Mouse (Mus musculus) myocyte (in vitro differentiated cells): Measurements from ENCODE around the gene Rexo1. TPM values are rescaled to one million over a fixed set of nuclear protein-coding genes. Genes with fewer than 3 reads are reported as not detected.

Experiments
- H3K27me3 ChIP-seq: one replicate; pipeline ENCODE4 v1.6.1; 2011; ENCODE audit not compliant: control insufficient read depth, insufficient read depth, insufficient read length
- H3K36me3 ChIP-seq: one replicate; pipeline ENCODE4 v1.6.1; 2011; ENCODE audit not compliant: control insufficient read depth, insufficient read depth
- H3K4me2 ChIP-seq: one replicate; pipeline ENCODE4 v1.6.1; 2011; ENCODE audit warnings: low read depth, control low read depth
- H3K4me3 ChIP-seq: one replicate; pipeline ENCODE4 v1.5.1; 2011; ENCODE audit warnings: mild to moderate bottlenecking, control low read depth, moderate library complexity
- H3K79me2 ChIP-seq: one replicate; pipeline ENCODE4 v1.6.1; 2011; ENCODE audit not compliant: control insufficient read depth, insufficient read depth
- H3ac ChIP-seq: one replicate; pipeline ENCODE4 v1.6.1; 2011; ENCODE audit not compliant: control insufficient read depth, insufficient read length
- CEBPB ChIP-seq: IDR thresholded peaks from 2 replicates; pipeline ENCODE4 v1.6.1; 2011; ENCODE audit warnings: mild to moderate bottlenecking, moderate library complexity; ENCODE audit not compliant: poor library complexity, insufficient read depth, severe bottlenecking
- E2F4 ChIP-seq: IDR thresholded peaks from one replicate; pipeline ENCODE4 v1.6.1; 2011; ENCODE audit warnings: mild to moderate bottlenecking, control low read depth, moderate library complexity; ENCODE audit not compliant: insufficient read depth
- MAX ChIP-seq: IDR thresholded peaks from one replicate; pipeline ENCODE4 v1.6.1; 2011; ENCODE audit warnings: low read depth, mild to moderate bottlenecking, control low read depth
- MYOD1 ChIP-seq, 3 experiments: IDR thresholded peaks; one replicate each; pipeline ENCODE4 v1.6.1; 2011; ENCODE audit warnings: control low read depth in 2 of 3, low read depth in 2 of 3, mild to moderate bottlenecking in 2 of 3, moderate library complexity in 1 of 3; ENCODE audit not compliant: insufficient read length in 2 of 3, control insufficient read depth in 1 of 3
- MYOG ChIP-seq, 3 experiments: IDR thresholded peaks; one replicate each; pipeline ENCODE4 v1.6.1; 2011; ENCODE audit warnings: control low read depth in 2 of 3, low read depth in 2 of 3, mild to moderate bottlenecking in 2 of 3; ENCODE audit not compliant: insufficient read length in 2 of 3, control insufficient read depth in 1 of 3, insufficient read depth in 1 of 3
- POLR2A ChIP-seq: IDR thresholded peaks from one replicate; pipeline ENCODE4 v1.6.1; 2011; ENCODE audit warnings: low read depth, mild to moderate bottlenecking, control low read depth, moderate library complexity; ENCODE audit not compliant: insufficient read length
- POLR2AphosphoS2 ChIP-seq: IDR thresholded peaks from one replicate; pipeline ENCODE4 v1.6.1; 2011; ENCODE audit warnings: low read depth, control low read depth; ENCODE audit not compliant: insufficient read length
- REST ChIP-seq: IDR thresholded peaks from one replicate; pipeline ENCODE4 v1.6.1; 2011; ENCODE audit warnings: mild to moderate bottlenecking, control low read depth, moderate library complexity; ENCODE audit not compliant: insufficient read depth, insufficient read length
- SRF ChIP-seq: IDR thresholded peaks from one replicate; pipeline ENCODE4 v1.6.1; 2011; ENCODE audit warnings: low read depth; ENCODE audit not compliant: control insufficient read depth, insufficient read length
- TCF12 ChIP-seq: IDR thresholded peaks from one replicate; pipeline ENCODE4 v1.6.1; 2011; ENCODE audit warnings: mild to moderate bottlenecking, control low read depth; ENCODE audit not compliant: poor library complexity, insufficient read depth, severe bottlenecking
- TCF3 ChIP-seq: IDR thresholded peaks from one replicate; pipeline ENCODE4 v1.6.1; 2011; ENCODE audit warnings: low read depth, control low read depth; ENCODE audit not compliant: insufficient read length
- USF1 ChIP-seq: IDR thresholded peaks from one replicate; pipeline ENCODE4 v1.6.1; 2011; ENCODE audit warnings: low read depth, mild to moderate bottlenecking, control low read depth, moderate library complexity
- polyA plus RNA-seq: library from polyadenylated mRNA; unstranded; fragments of >200 nt; fragmentation: generic; extraction: Trizol; gene quantifications from one replicate; pipeline ENCODE4 v1.2.1, GENCODE M21; 2012; ENCODE audit warnings: missing spikeins

Gene Rexo1
- polyA plus RNA-seq, 1 experiment: 18.8 TPM

DNA sequence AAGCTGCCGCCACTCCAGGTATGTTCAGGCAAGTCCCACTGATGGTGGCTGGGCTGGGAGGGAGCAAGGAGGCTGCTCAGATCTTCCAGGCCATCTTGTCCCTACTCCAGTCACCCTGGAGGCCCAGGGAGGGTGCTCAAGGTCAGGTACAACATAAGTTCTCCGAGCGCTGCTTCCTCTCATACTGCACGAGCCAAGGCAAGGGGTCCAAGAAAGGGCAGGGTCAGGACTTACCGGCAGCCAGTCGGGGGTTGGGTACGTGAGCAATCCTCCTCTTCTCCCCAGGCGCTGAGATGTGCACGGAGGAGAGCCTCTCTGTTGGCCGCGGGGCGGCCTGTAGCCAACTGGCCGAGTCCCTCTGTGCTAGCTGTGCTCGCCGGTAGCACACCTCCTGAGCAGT is 13.8 kb downstream of the Rexo1 start:
- TF ChIP-seq TCF3 (no peak), MAX (no peak), E2F4 (no peak), MYOD1 (IDR thresholded peaks at IDR 0.05; ENCODE audit: control insufficient read depth in 1 of 3, insufficient read length in 2 of 3, low read depth in 2 of 3) (no peak), CEBPB (no peak), USF1 (no peak), POLR2AphosphoS2 (no peak), MYOG (IDR thresholded peaks at IDR 0.05; ENCODE audit: control insufficient read depth in 1 of 3, insufficient read depth in 1 of 3, insufficient read length in 2 of 3, low read depth in 2 of 3) (no peak), POLR2A (no peak)
- no peak overlapping the region for H3K4me3 ChIP-seq
- no peaks in the 10 kb centered on the region for H3K79me2 ChIP-seq
- H3ac ChIP-seq: no peak overlapping the region
- no peaks in the 10 kb centered on the region for H3K27me3 ChIP-seq
- H3K4me2 ChIP-seq: no peak overlapping the region
- H3K36me3 ChIP-seq: peaks cover 12% of the 10 kb centered on the region

DNA sequence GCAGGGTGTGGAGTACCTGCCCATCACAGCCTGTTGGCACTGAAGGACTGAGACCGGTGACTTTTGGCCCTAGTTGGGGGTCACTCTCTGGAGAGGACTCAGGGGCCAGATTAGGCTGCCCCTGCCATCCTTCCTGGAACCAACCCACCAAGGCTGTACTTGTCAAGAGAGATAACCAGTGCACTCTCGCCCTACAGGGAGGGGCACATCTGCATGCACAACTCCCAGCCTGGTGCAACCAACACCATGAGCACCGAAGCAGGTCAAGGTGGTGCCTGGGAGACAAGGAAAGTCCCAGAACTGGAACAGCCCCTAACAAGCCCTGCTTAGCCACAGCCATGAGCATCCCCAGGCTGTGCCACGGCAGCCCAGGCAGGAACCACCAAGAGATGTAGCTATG is 14.4 kb downstream of the Rexo1 start:
- H3K36me3 ChIP-seq: peaks cover 12% of the 10 kb centered on the region
- no peak overlapping the region for H3ac ChIP-seq
- H3K4me2 ChIP-seq: no peak overlapping the region
- TF ChIP-seq TCF12 (no peak), MYOG (IDR thresholded peaks at IDR 0.05; ENCODE audit: control insufficient read depth in 1 of 3, insufficient read depth in 1 of 3, insufficient read length in 2 of 3, low read depth in 2 of 3) (no peak), SRF (no peak), POLR2AphosphoS2 (no peak), REST (no peak), TCF3 (no peak), E2F4 (no peak), POLR2A (no peak), CEBPB (no peak), USF1 (no peak)
- no peaks in the 10 kb centered on the region for H3K79me2 ChIP-seq
- no peaks in the 10 kb centered on the region for H3K27me3 ChIP-seq
- no peak overlapping the region for H3K4me3 ChIP-seq

DNA sequence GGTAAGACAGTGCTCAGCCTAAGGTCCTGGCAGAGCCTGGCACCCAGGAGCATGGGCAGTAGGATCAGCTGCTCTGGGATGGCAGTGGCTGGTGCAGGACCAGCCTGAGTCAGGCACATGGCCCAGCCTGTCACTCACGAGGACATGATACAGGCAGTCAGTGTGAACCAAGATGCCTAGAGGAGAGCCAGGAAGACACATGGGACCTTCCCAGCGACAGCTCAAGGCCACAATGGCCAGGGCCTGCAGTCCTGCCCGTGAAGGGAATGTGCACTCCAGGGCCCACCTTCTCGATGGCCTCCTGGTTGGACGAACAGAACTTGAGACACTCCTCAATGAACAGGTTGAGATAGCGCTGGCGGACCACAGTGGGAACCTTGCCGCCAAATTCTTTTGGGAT is 15.8 kb downstream of the Rexo1 start:
- Histone ChIP-seq H3K79me2 (no peaks in the 10 kb centered on the region), H3ac (no peak overlapping the region), H3K4me3 (no peak overlapping the region), H3K4me2 (no peak overlapping the region), H3K36me3 (peaks cover 12% of the 10 kb centered on the region), H3K27me3 (no peaks in the 10 kb centered on the region)
- no peak for TF ChIP-seq REST
- TF ChIP-seq SRF: no peak
- TF ChIP-seq E2F4: no peak
- no peak for TF ChIP-seq TCF3
- no peak for TF ChIP-seq POLR2AphosphoS2
- no peak for TF ChIP-seq CEBPB
- TF ChIP-seq USF1: no peak
- no peak for TF ChIP-seq TCF12
- no peak for TF ChIP-seq MYOD1 (IDR thresholded peaks at IDR 0.05; ENCODE audit: control insufficient read depth in 1 of 3, insufficient read length in 2 of 3, low read depth in 2 of 3)
- no peak for TF ChIP-seq MYOG (IDR thresholded peaks at IDR 0.05; ENCODE audit: control insufficient read depth in 1 of 3, insufficient read depth in 1 of 3, insufficient read length in 2 of 3, low read depth in 2 of 3)
- no peak for TF ChIP-seq MAX

DNA sequence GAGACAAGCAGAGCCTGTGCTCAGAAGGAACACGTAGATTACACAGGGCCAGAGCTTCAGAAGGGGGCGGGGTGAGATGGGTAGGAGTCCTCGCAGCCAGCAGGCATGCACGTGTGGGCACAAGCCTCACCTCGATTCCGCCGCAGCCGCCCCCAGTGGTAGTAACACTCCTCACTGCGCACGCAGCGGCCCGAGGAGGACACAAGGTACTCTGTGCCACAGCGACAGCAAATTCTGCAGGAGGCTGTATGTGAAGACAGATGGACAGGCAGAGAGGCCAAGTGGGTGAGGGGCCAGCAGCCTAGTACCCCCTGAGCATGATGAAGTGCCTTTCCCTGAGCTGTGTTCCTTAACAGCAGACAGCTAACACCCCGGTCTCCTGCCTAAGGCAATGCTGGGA is 17.5 kb downstream of the Rexo1 start:
- no peak overlapping the region for H3K4me2 ChIP-seq
- H3K27me3 ChIP-seq: no peaks in the 10 kb centered on the region
- H3ac ChIP-seq: no peak overlapping the region
- no peak for TF ChIP-seq MYOG (IDR thresholded peaks at IDR 0.05; ENCODE audit: control insufficient read depth in 1 of 3, insufficient read depth in 1 of 3, insufficient read length in 2 of 3, low read depth in 2 of 3)
- no peak for TF ChIP-seq USF1
- no peak for TF ChIP-seq TCF3
- TF ChIP-seq E2F4: no peak
- TF ChIP-seq TCF12: no peak
- TF ChIP-seq MAX: no peak
- TF ChIP-seq POLR2AphosphoS2: no peak
- no peaks in the 10 kb centered on the region for H3K79me2 ChIP-seq
- H3K36me3 ChIP-seq: peaks cover 12% of the 10 kb centered on the region
- no peak overlapping the region for H3K4me3 ChIP-seq

DNA sequence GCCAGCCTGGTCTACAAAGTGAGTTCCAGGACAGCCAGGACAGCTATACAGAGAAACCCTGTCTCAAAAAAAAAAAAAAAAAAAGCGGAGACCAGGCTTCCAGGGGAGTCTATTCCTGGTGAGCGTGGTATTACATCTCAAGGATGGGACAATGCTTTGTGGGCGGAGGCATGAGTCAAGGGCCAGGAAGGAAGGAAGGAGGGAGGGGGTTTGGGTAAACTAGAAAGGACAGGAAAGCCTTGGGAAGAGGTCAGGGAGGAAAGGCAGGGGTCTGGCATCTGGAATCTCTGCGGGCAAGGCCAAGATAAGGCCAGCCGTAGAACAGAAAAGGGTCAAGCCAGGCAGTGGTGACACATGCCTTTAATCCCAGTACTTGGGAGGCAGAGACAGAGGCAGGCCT is 21.9 kb downstream of the Rexo1 start:
- Histone ChIP-seq H3K4me3 (no peak overlapping the region), H3ac (no peak overlapping the region), H3K4me2 (no peak overlapping the region), H3K79me2 (no peaks in the 10 kb centered on the region), H3K27me3 (no peaks in the 10 kb centered on the region), H3K36me3 (peaks cover 4% of the 10 kb centered on the region)
- TF ChIP-seq E2F4 (no peak), TCF3 (no peak), TCF12 (no peak), MAX (no peak), POLR2A (no peak), CEBPB (no peak), REST (no peak), MYOD1 (IDR thresholded peaks at IDR 0.05; ENCODE audit: control insufficient read depth in 1 of 3, insufficient read length in 2 of 3, low read depth in 2 of 3) (no peak), SRF (no peak), POLR2AphosphoS2 (no peak), USF1 (no peak), MYOG (IDR thresholded peaks at IDR 0.05; ENCODE audit: control insufficient read depth in 1 of 3, insufficient read depth in 1 of 3, insufficient read length in 2 of 3, low read depth in 2 of 3) (no peak)
